Mouse (Mus musculus) thymus, adult 2 months (tissue): ENCODE results near the gene Sec22b. TPM values are rescaled to one million over a fixed set of nuclear protein-coding genes. Genes with fewer than 3 reads are reported as not detected.
A peak's percentile ranks its signal among the peaks of the same experiment; 100 is the strongest.

ENCODE experiments used
- DNase-seq: peaks from one replicate; pipeline ENCODE4 v3.0.0; 2021
- H3K27ac ChIP-seq: fragments of 200-500 bp; 2 replicates; pipeline ENCODE4 v1.5.1; 2012; ENCODE audit warnings: low read length, control low read depth; ENCODE audit not compliant: control insufficient read depth, insufficient read depth
- H3K27me3 ChIP-seq: fragments of 200-500 bp; 2 replicates; pipeline ENCODE4 v1.6.1; 2012; ENCODE audit warnings: mild to moderate bottlenecking, low read length, moderate library complexity, mixed read lengths; ENCODE audit not compliant: control insufficient read depth, insufficient read depth
- H3K36me3 ChIP-seq: fragments of 200-500 bp; 2 replicates; pipeline ENCODE4 v1.6.1; 2012; ENCODE audit warnings: mild to moderate bottlenecking, low read length, moderate library complexity; ENCODE audit not compliant: control insufficient read depth, insufficient read depth
- H3K4me1 ChIP-seq: fragments of 200-500 bp; replicated peaks from 2 replicates; pipeline ENCODE4 v1.6.1; 2012; ENCODE audit warnings: low read length; ENCODE audit not compliant: control insufficient read depth, insufficient read depth
- H3K4me3 ChIP-seq: fragments of 200-500 bp; 2 replicates; pipeline ENCODE4 v1.5.1; 2012; ENCODE audit warnings: mild to moderate bottlenecking, low read length, control low read depth, moderate library complexity; ENCODE audit not compliant: control insufficient read depth, insufficient read depth
- CTCF ChIP-seq: fragments of 200-500 bp; IDR thresholded peaks from 2 replicates; pipeline ENCODE4 v1.5.1; 2012; ENCODE audit warnings: mild to moderate bottlenecking, control low read depth, low read length, moderate library complexity, borderline replicate concordance; ENCODE audit not compliant: control insufficient read depth, poor library complexity, insufficient read depth; ENCODE audit errors: extremely low read depth
- POLR2A ChIP-seq: fragments of 200-500 bp; IDR thresholded peaks from 2 replicates; pipeline ENCODE4 v1.6.1; 2012; ENCODE audit warnings: mild to moderate bottlenecking, low read length, control low read depth, moderate library complexity; ENCODE audit not compliant: control insufficient read depth, poor library complexity, insufficient read depth; ENCODE audit errors: extremely low read depth
- WGBS: fragments of 180-500 bp; shearing (Covaris S2); methylation state at CpG from one replicate; pipeline ENCODE4 v1.1.7; 2018; 5-methylcytosine and 5-hydroxymethylcytosine counted together
- polyA plus RNA-seq: library from polyadenylated mRNA; depleted of rRNA; stranded (reverse); fragments of >200 nt; gene quantifications from 2 replicates; pipeline ENCODE4 v1.2.3, GENCODE M21; 2012

Sec22b gene
- polyA plus RNA-seq, 1 experiment = 35.2 TPM

DNA sequence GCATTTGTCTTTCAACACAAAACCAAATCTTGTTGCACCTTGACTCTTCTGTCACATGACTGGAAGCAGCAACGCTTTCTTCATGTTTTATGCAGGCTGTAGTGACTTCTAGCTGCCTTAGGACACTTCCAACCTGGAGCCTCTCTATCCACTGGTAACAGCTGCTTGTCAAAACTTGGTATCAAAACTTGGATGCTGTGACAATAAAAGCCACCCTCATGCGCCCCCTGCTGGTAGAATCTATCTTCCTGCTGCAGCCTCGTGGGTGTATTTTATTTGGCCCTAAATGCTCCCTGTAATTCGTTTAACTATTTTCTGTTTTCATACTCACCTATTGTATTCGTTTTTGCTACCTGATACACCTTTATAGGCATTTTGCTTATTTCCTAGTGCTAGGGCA lies 21.8 kb upstream of the Sec22b start:
- Histone ChIP-seq H3K27me3 (no peaks in the 10 kb centered on the region), H3K4me3 (no peak overlapping the region), H3K27ac (no peak overlapping the region), H3K36me3 (no peaks in the 10 kb centered on the region), H3K4me1 (no peaks in the 10 kb centered on the region)
- no peak for TF ChIP-seq POLR2A
- TF ChIP-seq CTCF = no peak
- peak; percentile 73 for DNase-seq
- WGBS = 8% methylated on average over 5 of the region's 5 CpGs

DNA sequence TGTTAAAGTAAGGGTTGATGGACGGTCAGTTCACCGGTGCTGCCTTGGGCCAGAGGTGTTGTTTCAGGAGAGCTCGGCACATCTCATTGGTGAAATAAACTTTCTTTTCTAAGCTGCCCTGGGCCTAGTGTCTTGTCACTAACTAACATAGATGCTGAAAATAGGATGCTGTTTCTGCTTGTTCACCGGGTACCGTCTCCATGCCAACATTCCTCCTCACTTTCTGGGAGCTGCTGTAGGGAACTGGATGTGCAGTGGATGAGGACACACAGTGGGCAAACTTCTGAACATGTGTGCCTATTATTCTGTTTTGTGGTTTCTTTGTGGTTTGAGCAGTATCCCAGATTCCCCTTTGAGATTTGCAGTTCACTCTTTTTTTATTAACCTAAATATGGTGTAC lies 19.4 kb upstream of the Sec22b start:
- TF ChIP-seq CTCF = no peak
- no peak for TF ChIP-seq POLR2A
- H3K27me3 ChIP-seq = no peaks in the 10 kb centered on the region
- H3K4me1 ChIP-seq = no peaks in the 10 kb centered on the region
- DNase-seq = no peak
- no peaks in the 10 kb centered on the region for H3K36me3 ChIP-seq
- 95% methylated on average over 5 of the region's 5 CpGs for WGBS
- no peak overlapping the region for H3K27ac ChIP-seq
- no peak overlapping the region for H3K4me3 ChIP-seq

DNA sequence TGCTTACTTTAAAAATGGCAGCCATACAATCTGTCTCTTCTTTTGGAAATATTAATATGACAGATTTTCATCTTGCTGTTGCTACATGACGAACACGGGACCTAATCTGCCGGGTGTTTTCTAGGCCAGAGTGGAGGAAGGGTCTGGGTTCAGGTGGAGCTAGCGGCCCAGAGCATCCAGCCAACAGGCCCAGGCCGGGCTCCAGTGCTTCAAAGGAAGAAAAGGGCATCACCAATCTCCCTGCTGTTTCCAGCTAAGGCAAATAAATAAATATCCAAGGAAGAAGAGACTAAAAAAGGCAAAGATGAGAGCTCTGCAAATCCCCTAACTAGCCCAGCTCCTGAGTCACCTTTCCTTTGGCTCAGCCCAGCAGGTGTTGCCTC lies 13.2 kb upstream of the Sec22b start:
- Histone ChIP-seq H3K27me3 (peaks cover 3% of the 10 kb centered on the region), H3K4me1 (no peaks in the 10 kb centered on the region), H3K36me3 (no peaks in the 10 kb centered on the region), H3K4me3 (no peak overlapping the region), H3K27ac (no peak overlapping the region)
- 84% methylated on average over 5 of the region's 5 CpGs for WGBS
- TF ChIP-seq CTCF = no peak
- no peak for TF ChIP-seq POLR2A
- no peak for DNase-seq

DNA sequence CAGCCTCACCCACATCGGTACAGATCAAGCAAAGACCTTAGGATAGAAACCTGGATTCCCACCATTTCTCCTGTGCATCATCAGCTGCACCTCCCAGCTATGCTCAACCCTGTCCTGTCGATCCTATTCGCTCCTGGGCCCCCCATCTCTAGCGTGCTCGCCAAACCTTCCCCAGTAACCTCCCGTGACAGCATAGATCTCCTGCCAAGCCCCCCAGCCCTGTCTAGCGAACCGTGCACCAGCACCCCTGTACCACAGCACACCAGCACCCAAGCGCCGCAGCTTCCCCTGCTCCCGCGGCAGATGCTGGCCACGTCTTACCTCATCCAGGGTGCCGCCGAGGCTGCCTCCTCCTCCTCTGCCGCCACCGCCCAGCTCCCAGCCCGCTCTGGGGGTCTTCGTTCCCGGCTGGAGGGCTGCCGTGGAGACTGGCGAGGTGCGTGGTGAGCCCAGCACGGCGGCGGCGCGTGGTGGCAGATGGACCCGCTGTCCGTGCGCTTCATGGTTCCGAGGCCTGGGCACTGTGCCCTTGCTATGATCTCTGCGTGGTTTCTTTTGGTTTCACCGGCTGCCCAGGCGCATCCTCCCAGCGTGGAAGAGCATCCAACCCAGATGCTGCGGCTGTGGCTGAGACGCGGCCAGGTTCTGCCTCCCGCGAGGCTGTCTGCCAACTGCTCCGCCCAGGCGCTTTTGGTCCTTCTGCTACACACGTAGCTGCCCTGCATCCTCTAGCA lies 12.7 kb upstream of the Sec22b start, which contains the start of gene Pde4dip:
Gene Pde4dip, minus strand, starts transcription at position 540 of the 734 bp plus-strand sequence.
- peaks cover 3% of the 10 kb centered on the region for H3K27me3 ChIP-seq
- no peak for DNase-seq
- no peaks in the 10 kb centered on the region for H3K4me1 ChIP-seq
- 6% methylated on average over 44 of the region's 44 CpGs for WGBS
- H3K36me3 ChIP-seq = no peaks in the 10 kb centered on the region
- no peak within 1 kb of the TSS for H3K4me3 ChIP-seq
- no peak within 1 kb of the TSS for H3K27ac ChIP-seq
- TF ChIP-seq CTCF (no peak), POLR2A (no peak)

DNA sequence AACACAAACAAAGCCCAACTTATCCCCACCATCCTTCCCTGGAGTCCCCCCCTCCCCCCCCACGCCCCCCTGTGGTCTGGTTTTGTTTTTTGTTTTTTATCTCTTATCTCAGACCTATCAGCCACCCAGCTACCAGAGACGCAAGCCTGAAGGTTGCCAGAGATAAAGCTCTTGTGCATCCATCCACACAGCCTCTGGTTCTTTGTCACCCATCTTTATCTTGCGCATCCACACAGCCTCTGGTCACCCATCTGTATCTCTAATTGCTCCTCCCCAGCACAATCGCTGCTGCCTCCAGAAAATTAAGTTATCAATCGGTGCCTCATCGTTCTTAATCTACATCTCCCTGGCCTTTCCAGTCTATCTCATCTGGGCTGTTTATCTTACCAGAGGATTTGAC lies 10.8 kb upstream of the Sec22b start:
- no peak overlapping the region for H3K4me3 ChIP-seq
- no peaks in the 10 kb centered on the region for H3K4me1 ChIP-seq
- no peaks in the 10 kb centered on the region for H3K36me3 ChIP-seq
- H3K27ac ChIP-seq = no peak overlapping the region
- WGBS = 59% methylated on average over 6 of the region's 6 CpGs
- DNase-seq = no peak
- H3K27me3 ChIP-seq = peaks cover 3% of the 10 kb centered on the region
- TF ChIP-seq POLR2A (no peak), CTCF (no peak)

DNA sequence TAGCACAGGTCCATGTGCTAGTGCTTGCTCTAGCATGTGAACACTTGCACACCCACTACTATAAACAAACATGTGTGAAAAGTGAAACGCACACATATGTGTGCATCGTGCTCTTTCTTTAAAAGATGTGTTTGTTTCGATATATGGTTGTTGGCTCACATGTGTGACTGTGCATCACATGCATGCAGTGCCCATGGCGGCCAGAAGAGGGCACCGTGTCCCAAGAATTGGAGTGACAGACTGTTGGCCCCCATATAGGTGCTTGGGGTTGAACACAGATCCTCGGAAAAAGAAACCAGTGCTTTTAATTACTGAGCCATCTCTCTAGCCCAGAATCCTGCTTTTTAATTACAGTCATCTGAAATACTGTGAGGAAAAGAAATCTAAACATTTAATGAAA lies 6.3 kb upstream of the Sec22b start:
- WGBS = 60% methylated on average over 6 of the region's 6 CpGs

More for the DNA sequence above, 6.3 kb upstream of the Sec22b start:
- peak; percentile 59 for DNase-seq
- Histone ChIP-seq H3K4me3 (no peak overlapping the region), H3K27ac (no peak overlapping the region), H3K36me3 (no peaks in the 10 kb centered on the region), H3K27me3 (no peaks in the 10 kb centered on the region; the same call in 1 of the 2 replicates), H3K4me1 (no peaks in the 10 kb centered on the region)
- no peak for TF ChIP-seq POLR2A
- peak; percentile 59; the same call in 1 of the 2 replicates for TF ChIP-seq CTCF
